Mouse (Mus musculus) hindbrain, embryonic 14.5 days (tissue): Measurements from ENCODE around the gene Hyal1. TPM values are rescaled to one million over a fixed set of nuclear protein-coding genes. Genes with fewer than 3 reads are reported as not detected.
A peak's percentile ranks its signal among the peaks of the same experiment; 100 is the strongest.

Source experiments
- ATAC-seq: fragments of 200-750 bp; cut with Nextera tagmentation; 2 replicates; pipeline ENCODE4 v1.8.0; 2017; ENCODE audit warnings: moderate number of reproducible peaks, mild to moderate bottlenecking, moderate TSS enrichment, moderate library complexity; ENCODE audit not compliant: low FRiP score
- DNase-seq: peaks from one replicate; pipeline ENCODE4 v3.0.0-alpha.2; 2015; ENCODE audit warnings: low spot score
- H3K27ac ChIP-seq: fragments of 300-500 bp; sonication (generic); 2 replicates; pipeline ENCODE4 v1.5.1; 2014; ENCODE audit warnings: mild to moderate bottlenecking, moderate library complexity
- H3K27me3 ChIP-seq: fragments of 300-500 bp; sonication (generic); 2 replicates; pipeline ENCODE4 v1.6.1; 2014; ENCODE audit warnings: mild to moderate bottlenecking, low read length, mixed read lengths; ENCODE audit not compliant: control insufficient read depth, insufficient read depth
- H3K36me3 ChIP-seq: fragments of 300-500 bp; sonication (generic); replicated peaks from 2 replicates; pipeline ENCODE4 v1.6.1; 2014; ENCODE audit not compliant: control insufficient read depth, insufficient read depth
- H3K4me1 ChIP-seq: fragments of 300-500 bp; sonication (generic); replicated peaks from 2 replicates; pipeline ENCODE4 v1.6.1; 2014; ENCODE audit warnings: antibody characterized with exemption, low read length, mixed read lengths; ENCODE audit not compliant: control insufficient read depth, insufficient read depth
- H3K4me2 ChIP-seq: fragments of 300-500 bp; sonication (generic); replicated peaks from 2 replicates; pipeline ENCODE4 v1.6.1; 2014; ENCODE audit warnings: mild to moderate bottlenecking, moderate library complexity
- H3K4me3 ChIP-seq: fragments of 300-500 bp; sonication (generic); replicated peaks from 2 replicates; pipeline ENCODE4 v1.5.1; 2014; ENCODE audit warnings: mild to moderate bottlenecking, low read length
- H3K9ac ChIP-seq: fragments of 300-500 bp; sonication (generic); 2 replicates; pipeline ENCODE4 v1.6.1; 2014
- H3K9me3 ChIP-seq: fragments of 300-500 bp; sonication (generic); 2 replicates; pipeline ENCODE4 v1.6.1; 2016; ENCODE audit warnings: low read length; ENCODE audit not compliant: control insufficient read depth
- WGBS: fragments of 180-500 bp; shearing (Covaris S2); extraction: QIAGEN DNeasy Blood & Tissue Kit; methylation state at CpG from one replicate; pipeline ENCODE4 v1.1.7; 2014; 5-methylcytosine and 5-hydroxymethylcytosine counted together
- polyA plus RNA-seq: library from polyadenylated mRNA; unstranded; fragments of >200 nt; fragmentation: Nextera tagmentation; extraction: Ambion mirVana; gene quantifications from 2 replicates; pipeline ENCODE4 v1.2.1, GENCODE M21; 2014

Gene Hyal1
- polyA plus RNA-seq, 1 experiment from 2014 or later, result 3.1 TPM

DNA sequence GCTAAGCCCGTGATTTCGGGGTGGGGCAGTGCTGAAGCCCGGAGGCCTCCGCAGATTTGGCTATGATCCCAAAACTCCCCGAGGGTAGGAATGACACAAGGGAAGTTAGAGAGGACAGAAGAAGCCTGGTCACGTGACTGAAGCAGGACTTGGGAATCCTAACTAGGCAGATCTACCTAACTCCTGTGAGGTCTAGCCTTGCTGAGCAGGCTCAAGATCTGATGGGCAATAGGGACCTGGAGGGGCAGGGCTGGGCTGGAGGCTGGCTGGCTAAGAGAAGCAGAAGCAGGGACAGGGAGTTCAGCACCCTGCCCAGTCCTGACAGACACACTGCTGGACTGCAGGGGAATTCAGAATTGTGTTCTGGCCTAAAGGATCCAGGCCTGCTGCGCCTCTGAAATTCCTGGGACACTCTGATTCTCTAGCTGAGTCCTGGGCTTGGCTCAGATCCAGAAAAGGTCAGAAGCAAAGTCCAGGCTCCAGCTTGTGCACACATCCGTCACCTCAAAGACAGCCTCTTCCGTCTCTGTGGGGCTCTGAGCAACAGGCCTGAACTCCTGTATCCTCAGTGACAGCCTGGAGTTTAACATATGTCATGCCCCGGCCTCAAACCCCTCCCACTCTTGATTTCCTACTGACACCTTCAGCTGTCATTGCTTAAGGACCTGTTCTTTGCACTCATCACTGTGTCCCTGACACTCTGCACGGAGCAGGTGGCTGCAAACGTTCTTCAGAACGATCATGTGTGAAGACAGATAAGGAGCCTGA, 42.2 kb downstream of the Hyal1 start:
- Histone ChIP-seq H3K4me3 (no peak overlapping the region), H3K9me3 (no peaks in the 10 kb centered on the region), H3K36me3 (peaks cover 74% of the 10 kb centered on the region), H3K27ac (peak overlapping the region; percentile 66), H3K4me2 (no peak overlapping the region), H3K27me3 (no peaks in the 10 kb centered on the region), H3K9ac (no peak overlapping the region), H3K4me1 (peaks cover 7% of the 10 kb centered on the region; the same call in 1 of the 2 replicates)
- DNase-seq, result no peak
- WGBS, result 49% methylated on average over 13 of the region's 13 CpGs
- ATAC-seq, result no peak; the same call in 1 of the 2 replicates

DNA sequence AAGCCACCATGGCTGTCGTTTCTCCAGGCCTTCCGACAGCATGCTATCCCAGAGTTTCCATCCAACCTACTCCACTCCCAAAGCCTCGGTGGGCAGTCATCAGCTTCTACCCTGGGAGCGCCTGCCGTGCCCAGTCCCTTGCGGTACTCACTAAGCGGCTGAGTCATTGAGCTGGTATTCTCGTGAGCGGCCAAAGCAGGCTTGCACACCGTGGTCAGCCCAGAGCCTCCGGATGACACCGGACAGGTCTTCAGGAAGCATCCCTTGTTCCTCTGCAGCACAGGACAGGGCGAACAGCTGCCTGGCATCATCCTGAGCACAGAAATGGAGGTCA, 42.8 kb downstream of the Hyal1 start:
- H3K27ac ChIP-seq, result peak overlapping the region; percentile 66
- H3K4me3 ChIP-seq, result no peak overlapping the region
- H3K4me2 ChIP-seq, result no peak overlapping the region
- H3K9me3 ChIP-seq, result no peaks in the 10 kb centered on the region
- peaks cover 7% of the 10 kb centered on the region; the same call in 1 of the 2 replicates for H3K4me1 ChIP-seq
- no peak for DNase-seq
- H3K36me3 ChIP-seq, result peaks cover 71% of the 10 kb centered on the region
- no peak for ATAC-seq
- H3K9ac ChIP-seq, result no peak overlapping the region
- 75% methylated on average over 13 of the region's 13 CpGs for WGBS
- no peaks in the 10 kb centered on the region for H3K27me3 ChIP-seq

DNA sequence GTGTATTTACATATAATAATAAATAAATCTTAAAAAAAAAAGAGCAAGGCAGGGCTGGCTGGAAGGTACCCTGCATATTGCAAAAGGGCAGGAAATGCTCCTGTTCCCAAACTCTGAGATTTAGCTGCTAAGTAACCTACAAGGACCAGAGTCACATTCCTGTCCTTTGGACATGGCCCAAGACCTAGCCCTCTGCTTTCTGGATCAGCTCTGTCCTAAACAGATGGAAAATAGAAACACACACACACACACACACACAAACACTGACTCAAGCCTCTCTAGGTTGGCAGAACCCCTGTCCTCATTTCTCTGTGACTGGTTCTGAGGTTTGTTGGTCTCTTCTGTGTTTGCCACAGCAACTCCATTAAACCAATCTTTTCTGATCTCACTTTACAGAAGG, 44.2 kb downstream of the Hyal1 start:
- no peak overlapping the region for H3K9ac ChIP-seq
- H3K4me3 ChIP-seq, result no peak overlapping the region
- ATAC-seq (no peak), DNase-seq (no peak)
- H3K4me2 ChIP-seq, result no peak overlapping the region
- peaks cover 64% of the 10 kb centered on the region for H3K36me3 ChIP-seq
- no peak overlapping the region for H3K27ac ChIP-seq
- no peaks in the 10 kb centered on the region for H3K27me3 ChIP-seq
- H3K4me1 ChIP-seq, result peaks cover 11% of the 10 kb centered on the region; the same call in 1 of the 2 replicates
- H3K9me3 ChIP-seq, result no peaks in the 10 kb centered on the region

DNA sequence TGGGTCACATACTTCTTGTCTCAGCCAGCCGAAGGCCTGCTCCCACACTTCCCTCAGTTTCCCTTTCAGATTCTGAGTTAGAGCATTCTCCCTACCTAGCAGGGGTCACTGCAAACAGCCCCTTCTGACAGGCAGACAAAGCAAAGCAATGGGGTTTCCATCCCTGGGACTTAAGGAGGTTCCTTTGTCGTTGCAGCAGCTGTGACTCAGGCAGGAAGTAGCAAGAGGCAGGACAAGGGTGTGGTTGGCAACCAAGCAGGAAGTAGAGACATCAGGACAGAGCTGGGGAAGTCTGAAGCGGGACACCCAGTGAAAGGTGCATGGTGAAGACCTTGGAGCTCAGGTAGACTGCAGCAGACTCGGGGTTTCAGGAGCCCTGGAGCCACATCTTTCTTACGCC, 47.8 kb downstream of the Hyal1 start:
- Histone ChIP-seq H3K4me3 (no peak overlapping the region), H3K9ac (no peak overlapping the region), H3K9me3 (no peaks in the 10 kb centered on the region), H3K4me2 (no peak overlapping the region), H3K36me3 (peaks cover 30% of the 10 kb centered on the region), H3K4me1 (peaks cover 39% of the 10 kb centered on the region), H3K27ac (peak overlapping the region; percentile 43), H3K27me3 (no peaks in the 10 kb centered on the region)
- DNase-seq, result no peak
- no peak for ATAC-seq
- 64% methylated on average over 5 of the region's 5 CpGs for WGBS

DNA sequence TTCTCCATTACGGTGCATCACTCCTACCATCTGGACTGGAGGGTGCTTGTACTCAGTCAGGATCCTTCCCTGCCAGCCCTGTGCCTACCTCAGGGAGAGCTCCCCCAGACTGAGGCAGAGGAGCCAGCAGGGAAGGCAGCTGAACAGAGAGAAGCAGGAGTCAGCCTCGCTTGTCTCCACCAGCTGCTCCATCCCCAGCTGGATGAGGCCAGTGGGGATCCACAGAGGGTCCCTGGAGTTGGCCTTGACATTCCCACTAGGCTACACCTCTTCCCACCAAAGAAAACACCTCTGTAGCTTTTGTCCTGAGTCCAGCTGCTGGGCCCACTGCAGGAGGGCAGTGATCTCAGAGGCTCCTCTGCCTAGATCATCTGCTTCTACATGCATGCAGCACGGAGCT, 48.2 kb downstream of the Hyal1 start:
- DNase-seq (no peak), ATAC-seq (no peak)
- 72% methylated on average over 3 of the region's 3 CpGs for WGBS
- Histone ChIP-seq H3K9ac (no peak overlapping the region), H3K4me2 (no peak overlapping the region), H3K36me3 (peaks cover 26% of the 10 kb centered on the region), H3K9me3 (no peaks in the 10 kb centered on the region), H3K27ac (peak overlapping the region; percentile 4; the same call in 1 of the 2 replicates), H3K4me3 (no peak overlapping the region), H3K4me1 (peaks cover 43% of the 10 kb centered on the region), H3K27me3 (no peaks in the 10 kb centered on the region)

DNA sequence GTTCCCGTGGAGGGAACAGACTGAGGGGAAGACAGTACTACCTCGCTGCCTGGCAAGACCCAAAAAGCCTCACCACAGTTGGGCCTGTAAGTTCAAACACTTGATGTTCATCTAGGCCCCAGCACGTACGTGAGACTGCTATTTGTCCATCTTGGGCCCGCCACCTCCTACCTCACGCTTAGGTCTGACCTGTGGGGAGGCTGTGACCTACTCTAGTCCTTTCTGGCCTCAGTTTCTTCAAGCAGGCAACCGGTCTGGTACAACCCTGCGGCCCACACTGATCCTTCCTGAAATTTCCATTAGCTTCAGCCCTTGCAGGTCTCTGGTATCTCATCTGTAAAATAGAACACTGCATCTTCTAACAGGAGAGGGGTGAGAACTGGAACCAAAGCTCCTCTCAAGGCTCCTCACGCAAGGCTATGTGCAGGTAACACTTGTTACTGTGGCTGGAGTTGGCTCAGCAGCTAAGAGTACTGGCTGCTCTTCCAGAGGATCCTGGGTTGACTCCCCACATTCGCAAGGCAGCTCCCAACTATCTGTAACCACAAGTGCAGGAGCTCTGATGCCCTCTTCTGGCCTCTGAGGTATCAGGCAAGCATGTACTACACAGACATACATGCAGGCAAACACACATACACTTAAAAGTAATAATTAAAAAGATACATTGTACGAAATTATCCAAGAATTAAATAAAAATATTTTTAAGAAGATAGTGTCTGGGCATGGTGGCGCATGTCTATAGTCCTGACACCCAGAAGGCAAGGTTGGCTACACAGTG, 48.8 kb downstream of the Hyal1 start:
- DNase-seq, result no peak
- Histone ChIP-seq H3K4me2 (peak overlapping the region; percentile 98; the same call in 1 of the 2 replicates), H3K9me3 (no peaks in the 10 kb centered on the region), H3K36me3 (peaks cover 20% of the 10 kb centered on the region; the same call in 1 of the 2 replicates), H3K27ac (peak overlapping the region; percentile 93), H3K4me1 (peaks cover 49% of the 10 kb centered on the region), H3K9ac (no peak overlapping the region), H3K27me3 (no peaks in the 10 kb centered on the region), H3K4me3 (no peak overlapping the region)
- 87% methylated on average over 12 of the region's 12 CpGs for WGBS
- ATAC-seq, result no peak

DNA sequence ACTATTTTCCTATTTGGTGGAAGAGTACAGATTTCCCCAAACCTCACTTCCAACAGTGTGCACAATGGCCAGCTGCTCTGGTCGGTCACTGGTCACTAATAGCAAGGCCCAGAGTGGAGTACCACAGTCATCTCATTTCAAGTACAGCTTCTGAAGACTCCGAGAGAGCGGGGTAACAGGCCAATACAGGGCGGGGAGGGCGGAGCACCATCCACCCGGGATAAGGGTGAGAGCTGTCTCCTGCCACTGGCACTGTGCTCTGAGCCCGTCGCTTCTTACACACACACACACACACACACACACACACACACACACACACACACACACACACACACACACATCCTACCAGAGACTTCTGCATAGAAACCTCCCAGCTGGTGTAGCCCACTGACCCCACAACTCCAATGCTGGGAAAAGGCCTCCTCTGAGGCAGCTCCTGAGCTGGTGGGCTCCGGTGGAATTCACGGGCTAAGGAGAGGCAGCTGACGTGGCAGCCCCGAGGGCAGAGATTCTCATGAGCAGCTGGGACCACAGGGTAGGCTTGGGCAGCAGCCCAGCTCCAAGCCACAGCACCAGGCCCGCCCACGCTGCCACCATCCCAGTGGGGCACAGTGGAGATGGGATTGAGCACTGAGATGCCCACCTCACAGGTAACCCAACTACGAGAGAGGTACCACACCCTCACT, 49.6 kb downstream of the Hyal1 start:
- Histone ChIP-seq H3K36me3 (peaks cover 19% of the 10 kb centered on the region; the same call in 1 of the 2 replicates), H3K9me3 (no peaks in the 10 kb centered on the region), H3K4me3 (no peak overlapping the region), H3K4me2 (peak overlapping the region; percentile 98), H3K4me1 (peaks cover 56% of the 10 kb centered on the region), H3K9ac (peak overlapping the region; percentile 51), H3K27ac (peak overlapping the region; percentile 93), H3K27me3 (no peaks in the 10 kb centered on the region)
- DNase-seq, result peak; percentile 60
- peak; percentile 39 for ATAC-seq
- 28% methylated on average over 15 of the region's 15 CpGs for WGBS

DNA sequence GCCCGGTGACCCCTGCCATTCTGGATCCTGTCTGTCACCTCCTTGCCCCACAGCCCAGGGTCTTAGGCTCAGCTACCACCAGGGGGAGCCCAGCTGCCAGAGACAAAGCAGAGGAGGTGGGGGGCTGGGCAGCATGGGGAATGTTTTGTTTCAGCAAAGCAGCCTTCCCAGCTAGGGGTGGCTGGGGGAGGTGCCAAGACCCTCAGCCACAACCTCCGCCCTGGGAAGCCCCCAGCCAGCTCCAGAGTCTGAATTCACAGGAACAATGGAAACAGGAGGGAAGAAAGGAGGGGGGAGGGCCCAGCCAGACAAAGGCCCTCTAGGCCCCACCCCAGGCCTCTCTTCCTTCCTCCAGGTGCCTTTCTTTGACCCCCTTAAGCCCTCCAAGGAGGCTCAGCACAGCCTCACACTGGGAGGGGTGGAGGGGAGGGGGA, 50.1 kb downstream of the Hyal1 start:
- H3K4me1 ChIP-seq, result peaks cover 61% of the 10 kb centered on the region
- WGBS, result 0% methylated on average over 2 of the region's 2 CpGs
- no peak overlapping the region for H3K4me3 ChIP-seq

More for the DNA sequence above, 50.1 kb downstream of the Hyal1 start:
- Histone ChIP-seq H3K9ac (peak overlapping the region; percentile 51), H3K4me2 (peak overlapping the region; percentile 98), H3K36me3 (peaks cover 19% of the 10 kb centered on the region; the same call in 1 of the 2 replicates), H3K9me3 (no peaks in the 10 kb centered on the region), H3K27ac (peak overlapping the region; percentile 93), H3K27me3 (no peaks in the 10 kb centered on the region)
- ATAC-seq (peak; percentile 68), DNase-seq (peak; percentile 79)
